Mouse (Mus musculus) C2C12 (cell line): ENCODE measurements around the gene Kcnk13.

Experiments
- CEBPB ChIP-seq: IDR thresholded peaks from one replicate; pipeline ENCODE4 v1.6.1; 2011; ENCODE audit warnings: low read depth, mild to moderate bottlenecking, control low read depth, moderate library complexity
- CTCF ChIP-seq: IDR thresholded peaks from one replicate; pipeline ENCODE4 v1.5.1; 2011; ENCODE audit not compliant: control insufficient read depth, insufficient read depth, insufficient read length
- FOSL1 ChIP-seq: IDR thresholded peaks from one replicate; pipeline ENCODE4 v1.8.0; 2011; ENCODE audit warnings: mild to moderate bottlenecking, low read length; ENCODE audit not compliant: poor library complexity, insufficient read depth, severe bottlenecking
- MAX ChIP-seq: IDR thresholded peaks from one replicate; pipeline ENCODE4 v1.6.1; 2011; ENCODE audit warnings: mild to moderate bottlenecking, control low read depth
- MYOD1 ChIP-seq: IDR thresholded peaks from one replicate; pipeline ENCODE4 v1.6.1; 2011; ENCODE audit warnings: low read depth; ENCODE audit not compliant: control insufficient read depth, insufficient read length
- MYOG ChIP-seq: IDR thresholded peaks from one replicate; pipeline ENCODE4 v1.6.1; 2011; ENCODE audit not compliant: control insufficient read depth, insufficient read length; ENCODE audit errors: extremely low read depth
- USF1 ChIP-seq: IDR thresholded peaks from one replicate; pipeline ENCODE4 v1.6.1; 2011; ENCODE audit warnings: low read depth, mild to moderate bottlenecking, control low read depth, moderate library complexity

DNA sequence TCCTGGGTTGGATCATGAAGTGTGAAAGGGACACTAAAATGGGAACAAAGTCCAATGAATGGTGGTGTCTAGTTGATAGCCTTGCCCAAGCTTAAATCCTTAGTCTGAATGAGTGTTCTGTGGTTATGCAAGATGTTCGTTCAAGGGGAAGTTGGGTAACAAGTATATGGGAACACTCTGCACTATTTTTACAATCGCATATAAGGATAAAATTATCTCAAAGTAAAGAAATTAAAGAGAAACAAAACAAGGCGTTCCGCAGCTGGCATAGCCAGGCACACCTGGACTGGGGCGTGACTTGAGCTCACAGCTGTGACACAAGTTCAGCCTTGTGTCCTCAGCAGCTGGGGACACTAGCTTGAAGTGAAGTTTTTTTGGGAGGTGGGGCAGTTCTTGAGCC is 103.2 kb downstream of the Kcnk13 start:
- TF ChIP-seq MYOG: no peak
- no peak for TF ChIP-seq MAX
- TF ChIP-seq CTCF: no peak
- TF ChIP-seq CEBPB: no peak
- TF ChIP-seq FOSL1: no peak
- TF ChIP-seq USF1: no peak
- no peak for TF ChIP-seq MYOD1
